Mouse (Mus musculus) hindbrain, embryonic 12.5 days (tissue): ENCODE measurements around the gene Plekha1. TPM values are rescaled to one million over a fixed set of nuclear protein-coding genes. Genes with fewer than 3 reads are reported as not detected.
A peak's percentile ranks its signal among the peaks of the same experiment; 100 is the strongest.

Experiments used
- ATAC-seq: fragments of 200-750 bp; cut with Nextera tagmentation; 2 replicates; pipeline ENCODE4 v1.8.0; 2017; ENCODE audit warnings: moderate TSS enrichment; ENCODE audit not compliant: low FRiP score
- H3K27ac ChIP-seq: fragments of 300-500 bp; sonication (generic); 2 replicates; pipeline ENCODE4 v1.5.1; 2016; ENCODE audit warnings: mild to moderate bottlenecking
- H3K27me3 ChIP-seq: fragments of 300-500 bp; sonication (generic); 2 replicates; pipeline ENCODE4 v1.6.1; 2016; ENCODE audit warnings: mild to moderate bottlenecking
- H3K36me3 ChIP-seq: fragments of 300-500 bp; sonication (generic); 2 replicates; pipeline ENCODE4 v1.6.1; 2016; ENCODE audit warnings: mild to moderate bottlenecking
- H3K4me1 ChIP-seq: fragments of 300-500 bp; sonication (generic); 2 replicates; pipeline ENCODE4 v1.6.1; 2016
- H3K4me2 ChIP-seq: fragments of 300-500 bp; sonication (generic); replicated peaks from 2 replicates; pipeline ENCODE4 v1.6.1; 2016; ENCODE audit warnings: mild to moderate bottlenecking
- H3K4me3 ChIP-seq: fragments of 300-500 bp; sonication (generic); 2 replicates; pipeline ENCODE4 v1.5.1; 2016; ENCODE audit warnings: mild to moderate bottlenecking
- H3K9ac ChIP-seq: fragments of 300-500 bp; sonication (generic); 2 replicates; pipeline ENCODE4 v1.6.1; 2016; ENCODE audit warnings: mild to moderate bottlenecking, moderate library complexity
- H3K9me3 ChIP-seq: fragments of 300-500 bp; sonication (generic); replicated peaks from 2 replicates; pipeline ENCODE4 v1.6.1; 2016; ENCODE audit warnings: mild to moderate bottlenecking
- WGBS: fragments of 180-500 bp; shearing (Covaris S2); methylation state at CpG from one replicate; pipeline ENCODE4 v1.1.7; 2016; 5-methylcytosine and 5-hydroxymethylcytosine counted together
- polyA plus RNA-seq: library from polyadenylated mRNA; unstranded; fragments of >200 nt; fragmentation: Nextera tagmentation; extraction: Ambion mirVana; gene quantifications from 2 replicates; pipeline ENCODE4 v1.2.1, GENCODE M21; 2016

Plekha1 gene
- 56.5 and 59.0 TPM in 2 replicates for polyA plus RNA-seq

- H3K36me3 ChIP-seq = no peaks in the 10 kb centered on the region
- ATAC-seq = peak; percentile 98
- peaks cover 12% of the 10 kb centered on the region for H3K4me1 ChIP-seq
- peak within 1 kb of the TSS; percentile 89 for H3K9ac ChIP-seq
- peak within 1 kb of the TSS; percentile 62 for H3K4me2 ChIP-seq
- no peaks in the 10 kb centered on the region for H3K9me3 ChIP-seq
- H3K27ac ChIP-seq = peak within 1 kb of the TSS; percentile 74
- peak within 1 kb of the TSS; percentile 90 for H3K4me3 ChIP-seq
- WGBS = under 1% methylated on average over 103 of the region's 114 CpGs
- H3K27me3 ChIP-seq = 0 out of 2 replicates have a peak, but pooled peaks cover 2% of the 10 kb centered on the region
Measured at GRCm38 (mm10) chr7:130865613-130866591, at the start of gene Plekha1. Plekha1 (plus strand) TSS chr7:130865756.

GRCm38 (mm10) chr7:130816243-130816642, 49.3 kb upstream of the Plekha1 start:
- Histone ChIP-seq H3K9me3 (no peaks in the 10 kb centered on the region), H3K4me1 (no peaks in the 10 kb centered on the region), H3K27me3 (no peaks in the 10 kb centered on the region; the same call in 1 of the 2 replicates), H3K4me3 (no peak overlapping the region), H3K36me3 (no peaks in the 10 kb centered on the region), H3K9ac (no peak overlapping the region), H3K27ac (no peak overlapping the region), H3K4me2 (no peak overlapping the region)
- no peak for ATAC-seq
- WGBS = 87% methylated on average over 7 of the region's 7 CpGs

- no peak overlapping the region for H3K4me2 ChIP-seq
- H3K4me1 ChIP-seq = no peaks in the 10 kb centered on the region
- no peak overlapping the region for H3K9ac ChIP-seq
- H3K9me3 ChIP-seq = no peaks in the 10 kb centered on the region
- no peaks in the 10 kb centered on the region for H3K36me3 ChIP-seq
- H3K4me3 ChIP-seq = no peak overlapping the region
- 87% methylated on average over 5 of the region's 5 CpGs for WGBS
- H3K27ac ChIP-seq = no peak overlapping the region
- H3K27me3 ChIP-seq = no peaks in the 10 kb centered on the region; the same call in 1 of the 2 replicates
- no peak for ATAC-seq
Measured at GRCm38 (mm10) chr7:130818813-130819212, 46.7 kb upstream of the Plekha1 start.

GRCm38 (mm10) chr7:130819624-130820023, 45.9 kb upstream of the Plekha1 start:
- 76% methylated on average over 10 of the region's 10 CpGs for WGBS
- Histone ChIP-seq H3K4me1 (no peaks in the 10 kb centered on the region), H3K9ac (no peak overlapping the region), H3K4me2 (no peak overlapping the region), H3K36me3 (no peaks in the 10 kb centered on the region), H3K9me3 (no peaks in the 10 kb centered on the region), H3K4me3 (no peak overlapping the region), H3K27me3 (no peaks in the 10 kb centered on the region; the same call in 1 of the 2 replicates), H3K27ac (no peak overlapping the region)
- ATAC-seq = no peak

- Histone ChIP-seq H3K4me2 (no peak overlapping the region), H3K9me3 (no peaks in the 10 kb centered on the region), H3K27ac (no peak overlapping the region), H3K36me3 (no peaks in the 10 kb centered on the region), H3K27me3 (no peaks in the 10 kb centered on the region; the same call in 1 of the 2 replicates), H3K9ac (no peak overlapping the region), H3K4me1 (no peaks in the 10 kb centered on the region), H3K4me3 (no peak overlapping the region)
- no peak for ATAC-seq
- 79% methylated on average over 9 of the region's 9 CpGs for WGBS
Measured at GRCm38 (mm10) chr7:130823992-130824391, 41.6 kb upstream of the Plekha1 start.

- Histone ChIP-seq H3K27ac (no peak overlapping the region), H3K36me3 (no peaks in the 10 kb centered on the region), H3K27me3 (no peaks in the 10 kb centered on the region), H3K4me3 (no peak overlapping the region), H3K9ac (no peak overlapping the region), H3K9me3 (no peaks in the 10 kb centered on the region), H3K4me1 (no peaks in the 10 kb centered on the region), H3K4me2 (no peak overlapping the region)
- no peak for ATAC-seq
- 79% methylated on average over 3 of the region's 3 CpGs for WGBS
Measured at GRCm38 (mm10) chr7:130826343-130826742, 39.2 kb upstream of the Plekha1 start.

GRCm38 (mm10) chr7:130827431-130827830, 38.1 kb upstream of the Plekha1 start:
- Histone ChIP-seq H3K9ac (no peak overlapping the region), H3K9me3 (no peaks in the 10 kb centered on the region), H3K4me2 (no peak overlapping the region), H3K4me1 (no peaks in the 10 kb centered on the region), H3K4me3 (no peak overlapping the region), H3K27ac (no peak overlapping the region), H3K27me3 (no peaks in the 10 kb centered on the region), H3K36me3 (no peaks in the 10 kb centered on the region)
- 57% methylated on average over 3 of the region's 3 CpGs for WGBS
- no peak for ATAC-seq

- no peaks in the 10 kb centered on the region for H3K4me1 ChIP-seq
- ATAC-seq = no peak
- H3K27me3 ChIP-seq = no peaks in the 10 kb centered on the region
- H3K4me2 ChIP-seq = no peak overlapping the region
- 90% methylated on average over 9 of the region's 9 CpGs for WGBS
- no peaks in the 10 kb centered on the region for H3K36me3 ChIP-seq
- H3K4me3 ChIP-seq = no peak overlapping the region
- H3K27ac ChIP-seq = no peak overlapping the region
- H3K9ac ChIP-seq = no peak overlapping the region
- H3K9me3 ChIP-seq = no peaks in the 10 kb centered on the region
Measured at GRCm38 (mm10) chr7:130827844-130828403, 37.6 kb upstream of the Plekha1 start.

GRCm38 (mm10) chr7:130828475-130828874, 37.1 kb upstream of the Plekha1 start:
- Histone ChIP-seq H3K4me2 (no peak overlapping the region), H3K27me3 (peaks cover 5% of the 10 kb centered on the region; the same call in 1 of the 2 replicates), H3K9me3 (no peaks in the 10 kb centered on the region), H3K9ac (no peak overlapping the region), H3K4me1 (no peaks in the 10 kb centered on the region), H3K4me3 (no peak overlapping the region), H3K36me3 (no peaks in the 10 kb centered on the region), H3K27ac (no peak overlapping the region)
- ATAC-seq = no peak
- WGBS = 88% methylated on average over 10 of the region's 10 CpGs

- 97% methylated on average over 5 of the region's 5 CpGs for WGBS
Measured at GRCm38 (mm10) chr7:130831586-130831985, 34.0 kb upstream of the Plekha1 start.

GRCm38 (mm10) chr7:130834299-130834698, 31.3 kb upstream of the Plekha1 start:
- Histone ChIP-seq H3K36me3 (no peaks in the 10 kb centered on the region), H3K4me2 (peak overlapping the region; percentile 27), H3K4me1 (peaks cover 48% of the 10 kb centered on the region)

More at GRCm38 (mm10) chr7:130831586-130831985, 34.0 kb upstream of the Plekha1 start:
- H3K4me2 ChIP-seq = no peak overlapping the region
- no peaks in the 10 kb centered on the region for H3K36me3 ChIP-seq
- peaks cover 16% of the 10 kb centered on the region for H3K27me3 ChIP-seq
- no peaks in the 10 kb centered on the region for H3K9me3 ChIP-seq
- no peak for ATAC-seq
- no peak overlapping the region for H3K9ac ChIP-seq
- H3K4me1 ChIP-seq = peaks cover 21% of the 10 kb centered on the region
- H3K27ac ChIP-seq = no peak overlapping the region
- H3K4me3 ChIP-seq = no peak overlapping the region

More at GRCm38 (mm10) chr7:130834299-130834698, 31.3 kb upstream of the Plekha1 start:
- H3K9ac ChIP-seq = no peak overlapping the region
- no peak overlapping the region for H3K4me3 ChIP-seq
- H3K27ac ChIP-seq = 0 out of 2 replicates have a peak overlapping the region, but pooled peaks have one; percentile 72
- peaks cover 18% of the 10 kb centered on the region for H3K27me3 ChIP-seq
- peak; percentile 82 for ATAC-seq
- no peaks in the 10 kb centered on the region for H3K9me3 ChIP-seq
- WGBS = 21% methylated on average over 21 of the region's 21 CpGs
